Mouse (Mus musculus) 3T3-L1 (cell line): ENCODE results near the gene Tagln2.

Experiments
- DNase-seq: peaks from one replicate; pipeline ENCODE4 v3.0.0-alpha.2; 2015; ENCODE audit warnings: low read depth, low spot score

Gene Tagln2

DNA sequence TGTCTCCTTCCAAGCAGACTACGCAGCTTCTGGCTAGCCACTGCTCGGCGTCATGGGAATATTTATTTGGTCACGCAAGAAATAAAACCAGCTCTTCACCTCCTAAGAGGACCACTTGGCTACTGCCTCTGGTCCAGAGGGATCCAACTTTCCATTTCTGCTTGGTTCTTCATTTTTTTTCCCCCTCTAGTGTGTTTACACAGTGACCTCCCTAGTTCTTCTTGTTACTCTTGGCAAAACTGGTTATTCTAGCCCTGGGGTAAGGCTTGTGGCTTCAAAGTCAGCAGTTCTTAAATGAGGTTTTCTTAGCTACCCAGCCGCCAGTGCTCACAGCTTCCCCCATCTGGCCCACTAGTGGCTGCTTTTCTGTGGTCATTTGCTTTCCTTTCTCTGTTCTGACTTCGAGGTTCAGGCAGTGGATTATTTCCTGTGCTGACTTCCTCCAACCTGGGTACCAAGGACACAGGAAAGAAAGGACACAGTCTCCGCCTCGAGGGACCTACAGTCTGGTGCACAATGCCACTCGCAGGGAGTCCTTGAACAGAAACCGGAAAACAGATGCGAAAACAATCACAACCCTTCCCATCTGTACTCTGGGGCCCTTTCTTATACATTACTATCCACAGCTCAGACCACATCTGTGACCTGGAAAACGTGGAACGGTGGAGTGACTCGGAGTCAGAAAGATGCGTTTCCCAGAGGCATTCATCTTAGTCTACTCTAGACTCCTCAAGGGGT, 25.3 kb downstream of the Tagln2 start:
- DNase-seq, result no peak

DNA sequence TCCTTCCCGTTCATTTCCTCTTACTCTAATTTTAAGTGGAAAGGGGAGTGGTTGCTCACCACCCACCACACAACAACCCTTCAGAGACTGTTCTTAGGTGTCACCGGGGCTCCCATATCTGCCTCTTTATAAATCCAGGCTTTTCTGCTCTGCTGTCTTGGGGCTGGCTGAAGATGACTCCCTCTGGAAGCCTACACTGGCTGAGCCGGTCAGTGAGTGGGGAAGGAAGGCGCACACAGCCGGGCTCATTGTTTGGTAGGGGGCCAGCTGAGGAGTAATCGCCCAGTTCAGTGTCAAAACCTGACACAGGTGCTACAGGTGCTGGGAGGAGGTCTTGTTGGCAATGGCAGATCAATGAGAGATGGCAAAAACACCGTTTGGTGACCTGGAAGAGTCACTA, 26.1 kb downstream of the Tagln2 start:
- DNase-seq, result no peak

DNA sequence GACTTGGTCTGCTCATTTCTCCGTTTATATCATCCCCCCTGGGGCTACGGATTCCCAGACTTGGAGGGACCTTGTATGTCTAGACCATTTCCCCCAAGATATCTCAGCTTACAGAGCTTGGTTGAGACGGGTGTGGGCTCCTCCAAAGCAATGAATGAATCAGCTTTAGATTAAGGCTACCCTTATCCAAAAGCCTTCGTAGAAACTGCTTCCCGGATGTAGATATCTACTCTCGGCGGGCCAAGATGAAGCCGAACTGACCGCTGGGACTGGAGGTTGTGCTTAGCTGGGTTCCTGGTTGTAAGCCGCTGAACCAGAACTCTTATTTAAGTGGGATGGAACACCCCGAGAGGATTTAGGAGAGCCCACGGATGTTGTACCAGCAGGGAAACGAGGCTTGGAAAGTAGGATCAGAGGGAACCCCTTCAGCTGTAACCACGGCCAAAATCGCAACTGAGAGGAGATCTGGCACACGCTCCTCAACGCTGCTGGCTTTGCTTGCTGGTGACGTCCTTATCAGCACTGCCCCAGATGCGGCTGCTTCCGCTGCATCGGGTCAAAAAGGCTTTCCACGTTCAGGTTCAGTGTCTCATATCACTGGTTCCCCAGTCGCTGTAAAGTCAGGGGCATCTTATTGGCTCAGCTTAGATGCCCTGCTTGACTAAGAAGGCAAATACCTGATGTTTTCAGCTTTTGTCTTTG, 26.7 kb downstream of the Tagln2 start:
- DNase-seq, result no peak

DNA sequence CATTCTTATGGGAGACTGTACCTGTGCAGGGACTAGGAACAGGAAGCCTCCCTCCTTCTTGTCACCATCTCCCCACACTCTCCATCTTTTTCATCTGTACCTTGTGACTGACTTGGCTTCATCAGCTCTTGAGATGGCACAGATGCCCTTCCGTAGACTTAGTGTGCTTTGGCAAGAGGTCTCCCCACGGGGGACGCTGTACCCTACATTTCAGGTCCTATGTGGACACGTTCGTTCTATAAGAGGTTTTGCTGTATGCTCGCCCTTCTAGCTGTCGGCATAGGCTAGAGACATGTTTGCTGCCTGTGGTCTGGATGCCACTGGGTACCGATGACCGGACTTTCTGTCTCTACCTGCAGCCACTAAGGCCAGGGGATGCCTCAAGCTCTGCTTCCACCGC, 27.6 kb downstream of the Tagln2 start:
- no peak for DNase-seq

DNA sequence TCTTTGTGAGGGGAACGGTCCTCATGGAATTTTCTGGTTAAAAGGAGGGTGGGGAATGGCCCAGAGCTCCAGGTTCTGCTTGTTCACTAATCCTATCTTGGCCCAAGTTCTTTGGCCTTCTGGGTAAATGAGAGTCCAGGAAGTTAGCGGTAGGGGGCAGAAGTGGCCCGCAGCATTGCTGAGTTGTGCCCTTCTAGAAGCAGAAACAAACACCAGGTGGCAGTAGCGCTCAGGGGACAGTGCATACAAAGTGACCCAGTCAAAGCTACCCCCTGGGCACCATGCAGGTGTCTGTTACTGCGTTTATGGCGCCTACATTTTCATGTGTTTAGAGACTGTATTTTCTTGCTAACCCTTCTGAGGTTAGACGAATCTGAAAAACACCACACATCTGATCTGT, 28.9 kb downstream of the Tagln2 start:
- peak; percentile 90 for DNase-seq

DNA sequence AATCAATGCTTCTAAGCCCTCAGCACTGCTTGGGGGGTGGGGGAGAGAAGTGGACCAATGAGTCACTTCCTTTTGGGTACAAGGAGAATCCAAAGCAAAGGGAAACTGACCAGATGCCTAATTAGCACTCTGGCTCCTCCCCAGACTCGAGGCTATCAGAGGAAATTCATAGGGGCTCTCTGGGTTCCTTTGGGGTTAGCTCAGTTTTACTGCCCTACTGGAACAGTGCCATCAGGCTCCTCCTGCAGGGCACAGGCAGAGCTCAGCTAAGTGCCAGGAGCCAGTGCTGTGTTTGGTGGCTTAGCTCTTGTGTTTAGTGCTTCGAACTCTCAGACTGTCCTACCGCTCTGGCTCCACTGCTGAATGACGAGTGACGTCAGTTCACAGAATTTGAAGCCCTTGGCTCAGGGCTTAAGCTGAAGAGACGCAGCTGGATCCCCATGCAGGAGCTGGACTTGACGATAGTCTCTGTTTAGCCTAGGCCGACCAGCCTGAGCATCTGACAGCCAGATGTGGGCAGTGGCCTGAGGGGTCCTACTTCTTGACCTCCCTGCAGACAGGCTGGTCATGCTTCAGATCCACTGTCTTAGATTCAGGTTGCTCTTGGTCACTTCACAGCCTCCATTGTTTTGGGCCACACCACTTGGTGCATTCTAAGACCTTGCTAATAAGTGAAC, 30.8 kb downstream of the Tagln2 start:
- DNase-seq, result peak; percentile 59

DNA sequence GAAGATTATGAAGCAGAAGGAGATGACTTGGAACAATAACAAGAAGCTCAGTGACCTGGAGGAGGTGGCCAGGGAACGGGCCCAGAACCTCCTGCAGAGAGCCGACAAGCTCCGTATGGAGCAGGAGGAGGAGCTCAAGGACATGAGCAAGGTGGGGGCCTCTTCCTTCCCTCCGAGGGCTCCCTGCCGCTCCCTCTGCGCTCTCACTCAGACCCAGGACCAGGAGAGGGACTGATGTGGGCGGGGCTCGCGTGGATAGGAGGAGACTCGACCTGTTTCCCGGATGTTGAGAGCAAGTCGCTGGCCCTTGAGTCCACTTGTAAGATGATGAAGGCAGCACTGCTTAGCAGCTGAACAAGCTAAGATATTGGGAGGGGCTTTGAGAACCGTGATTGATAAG, 32.7 kb downstream of the Tagln2 start:
- DNase-seq, result no peak

DNA sequence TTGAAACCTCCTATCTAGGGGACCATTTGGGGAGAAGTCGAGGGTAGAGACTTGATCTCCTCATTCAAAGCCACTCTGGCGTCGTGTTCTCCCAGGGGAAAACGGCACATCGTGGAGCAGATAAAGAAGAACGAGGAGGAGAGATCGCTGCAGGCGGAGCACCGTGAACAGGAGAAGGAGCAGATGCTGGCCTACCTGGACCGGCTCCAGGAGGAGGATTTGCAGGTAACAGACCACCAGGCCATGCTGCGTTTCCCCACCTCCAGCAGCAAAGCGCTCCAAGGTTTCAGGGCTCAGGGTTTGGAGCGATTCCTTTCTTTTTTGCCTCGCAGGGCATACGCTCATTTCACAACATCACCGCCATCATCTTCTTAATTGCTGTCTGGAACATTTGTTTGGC, 35.3 kb downstream of the Tagln2 start:
- DNase-seq, result no peak

DNA sequence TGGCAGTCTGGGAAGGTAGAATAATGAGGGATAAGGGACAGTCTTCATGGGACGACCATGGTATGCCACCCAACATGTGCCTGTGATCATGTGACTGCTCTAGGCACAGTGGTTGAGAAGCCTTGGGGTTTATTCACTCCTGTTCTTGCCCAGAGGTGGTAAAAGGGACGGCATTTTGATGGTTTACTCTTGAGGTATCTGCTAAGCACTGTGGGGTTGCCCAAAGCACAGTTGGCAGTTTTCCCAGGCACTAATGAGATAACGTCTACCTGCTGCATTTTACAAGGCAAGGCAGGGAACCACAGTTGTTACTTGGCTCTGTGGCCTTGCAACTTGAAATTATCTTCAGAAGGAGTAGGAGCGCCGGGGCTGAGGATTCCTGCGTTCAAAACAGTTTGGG, 40.0 kb downstream of the Tagln2 start:
- no peak for DNase-seq

DNA sequence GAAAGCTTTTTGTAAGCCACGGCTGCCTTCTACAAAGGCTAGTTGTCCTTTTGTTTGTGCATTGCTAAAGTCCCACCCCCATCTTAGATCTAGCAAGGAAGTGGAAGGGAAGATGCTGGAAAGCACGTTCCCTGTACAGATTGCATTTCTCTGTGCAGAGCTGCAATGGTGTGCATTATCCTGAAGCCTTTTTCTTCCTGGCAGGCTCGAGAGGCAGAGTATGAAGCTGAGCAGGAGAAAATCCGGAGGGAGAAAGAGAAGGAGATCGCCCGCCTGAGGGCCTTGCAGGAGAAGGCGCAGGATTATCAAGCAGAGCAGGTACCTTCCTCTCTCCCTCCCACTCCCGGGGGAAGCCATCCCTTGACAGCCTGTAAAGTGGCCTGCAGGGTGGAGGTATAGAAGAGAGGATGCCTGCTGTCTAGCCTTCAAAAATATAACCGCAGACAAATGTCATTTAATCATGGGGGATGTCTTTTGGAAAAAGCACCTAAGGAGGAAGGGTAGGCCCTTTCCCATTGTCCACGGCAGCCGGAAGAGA, 40.5 kb downstream of the Tagln2 start:
- no peak for DNase-seq

DNA sequence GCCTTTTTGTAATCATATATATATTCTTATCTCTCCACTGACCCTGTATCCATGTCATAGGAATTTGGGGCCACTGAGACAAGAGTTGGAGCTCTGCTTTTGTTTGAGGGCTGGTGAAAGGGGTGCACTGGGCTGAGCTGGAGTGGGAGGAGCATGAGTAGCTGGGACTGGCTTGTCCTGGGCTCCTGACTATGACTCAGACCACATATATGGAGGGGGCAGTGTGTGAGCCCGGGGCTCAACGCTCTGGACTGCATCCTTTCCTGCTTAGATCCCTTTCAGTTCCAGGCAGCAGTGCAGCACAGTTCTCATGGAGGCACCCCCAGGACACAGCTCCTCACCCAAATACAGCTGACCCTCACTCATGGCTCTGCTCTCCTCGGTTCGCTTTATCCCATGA, 46.2 kb downstream of the Tagln2 start:
- peak; percentile 64 for DNase-seq

DNA sequence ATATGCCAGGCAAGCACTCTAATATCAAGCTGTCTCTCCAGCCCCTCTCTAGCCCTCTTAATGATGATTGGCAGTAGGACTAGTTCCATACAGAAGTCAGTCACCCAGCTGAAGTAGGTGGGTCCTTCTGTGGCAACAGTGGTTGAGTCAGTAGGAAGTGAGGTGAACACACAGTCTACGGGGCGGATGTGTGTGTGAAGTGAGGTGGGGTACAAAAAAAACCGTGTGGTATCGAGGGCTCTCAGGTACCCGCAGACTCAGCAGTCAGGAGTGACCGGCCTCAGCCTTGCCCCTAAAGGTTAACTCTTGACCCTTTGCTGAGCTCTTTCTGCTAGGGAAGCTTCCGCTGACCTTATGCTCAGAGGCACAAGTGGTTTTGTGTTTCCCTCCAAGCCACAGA, 48.7 kb downstream of the Tagln2 start:
- DNase-seq, result no peak

DNA sequence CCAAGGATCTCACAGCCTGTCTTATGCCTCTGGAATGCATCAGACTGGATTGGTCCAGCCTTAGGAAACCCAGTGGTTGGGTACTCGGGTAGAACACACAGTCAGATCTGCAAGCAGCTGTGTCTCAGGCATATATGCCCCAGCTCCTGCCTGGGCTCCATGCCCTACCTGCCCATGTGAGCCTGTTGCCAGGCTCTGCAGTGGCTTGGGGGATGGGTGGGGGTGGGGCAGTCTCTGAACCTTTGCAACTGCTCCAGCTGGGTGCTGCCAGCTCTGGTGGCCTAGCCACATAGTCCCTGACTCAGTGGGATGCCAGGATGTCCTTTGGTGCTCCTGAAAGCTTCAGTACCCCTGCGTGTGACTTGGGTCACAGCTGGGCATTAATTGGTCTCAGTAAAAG, 49.5 kb downstream of the Tagln2 start:
- no peak for DNase-seq

DNA sequence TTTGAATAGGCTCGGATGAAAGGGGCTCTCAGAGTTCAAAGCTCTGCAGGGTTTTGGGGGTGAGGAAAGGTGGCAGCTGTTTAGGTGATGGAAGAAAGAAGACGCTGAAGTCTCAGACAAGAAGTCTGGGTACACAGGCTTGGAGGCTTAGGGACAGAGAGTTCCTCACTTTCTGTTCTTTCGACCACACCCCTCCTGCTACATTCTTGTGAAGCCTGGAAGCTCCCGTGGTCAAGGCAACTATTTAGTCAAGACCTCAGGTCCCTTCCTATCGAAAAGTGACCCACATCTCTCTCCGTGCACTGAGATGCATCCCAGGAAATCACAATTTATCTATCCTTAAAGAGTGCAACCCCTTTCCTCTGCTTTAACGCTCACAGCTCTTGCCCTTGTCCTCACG, 49.9 kb downstream of the Tagln2 start:
- DNase-seq, result no peak

DNA sequence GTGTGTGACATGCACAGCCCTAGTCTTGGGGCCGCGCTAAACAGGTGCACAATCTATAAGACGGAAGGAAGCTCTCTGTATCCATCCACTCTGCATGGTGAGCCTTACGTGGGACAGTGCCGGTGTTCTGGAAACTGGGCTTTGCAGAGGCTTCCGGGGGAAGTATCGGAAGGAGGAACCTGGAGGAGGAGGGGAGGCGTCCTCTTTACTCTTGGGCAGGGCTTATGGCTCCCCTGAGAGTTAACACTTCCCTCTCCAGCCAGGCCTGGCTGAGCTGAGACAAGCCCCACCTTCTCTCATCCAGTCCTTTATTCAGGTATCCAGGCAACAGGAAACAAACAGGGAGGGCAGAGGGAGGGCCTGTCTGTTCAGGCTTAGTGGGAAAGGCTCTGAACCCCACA, 50.7 kb downstream of the Tagln2 start:
- DNase-seq, result no peak

DNA sequence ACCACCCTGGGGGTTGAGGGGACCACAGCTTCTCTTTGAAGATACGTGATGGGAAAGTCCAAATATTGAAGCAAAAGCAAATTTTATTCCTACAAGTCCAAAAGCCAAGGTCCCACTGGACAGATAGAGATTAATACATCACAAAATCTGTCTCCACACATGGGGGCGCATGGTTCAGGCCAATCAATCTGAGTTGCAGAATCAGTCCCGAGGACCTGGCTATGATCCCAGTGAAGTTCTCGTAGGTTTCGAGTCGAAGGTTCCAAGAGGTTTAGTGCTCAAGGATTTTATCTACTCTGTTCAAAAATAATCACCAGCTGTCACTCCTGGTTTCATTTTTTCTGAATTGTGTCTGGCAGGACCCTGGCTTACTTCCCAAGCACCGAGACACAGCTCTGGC, 51.2 kb downstream of the Tagln2 start:
- DNase-seq, result no peak

DNA sequence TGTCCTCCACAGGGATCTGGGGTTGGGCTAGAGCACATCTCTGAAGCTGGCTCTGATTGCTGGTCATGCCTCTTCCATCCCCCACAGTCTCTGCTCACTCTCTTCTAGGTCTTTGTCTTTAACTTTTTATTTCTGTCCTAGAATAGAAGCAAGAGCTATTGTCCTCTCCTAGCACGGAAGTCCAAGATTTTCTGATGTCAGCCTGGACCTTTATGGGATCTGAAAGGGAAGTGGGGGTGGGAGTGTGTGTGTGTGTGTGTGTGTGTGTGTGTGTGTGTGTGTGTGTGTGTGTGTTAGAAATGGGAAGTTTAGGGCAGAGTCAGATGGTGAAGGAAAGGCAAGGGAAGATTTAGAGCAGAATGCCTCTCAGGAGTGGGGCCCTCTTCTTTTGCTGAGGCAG, 52.8 kb downstream of the Tagln2 start:
- DNase-seq, result no peak

DNA sequence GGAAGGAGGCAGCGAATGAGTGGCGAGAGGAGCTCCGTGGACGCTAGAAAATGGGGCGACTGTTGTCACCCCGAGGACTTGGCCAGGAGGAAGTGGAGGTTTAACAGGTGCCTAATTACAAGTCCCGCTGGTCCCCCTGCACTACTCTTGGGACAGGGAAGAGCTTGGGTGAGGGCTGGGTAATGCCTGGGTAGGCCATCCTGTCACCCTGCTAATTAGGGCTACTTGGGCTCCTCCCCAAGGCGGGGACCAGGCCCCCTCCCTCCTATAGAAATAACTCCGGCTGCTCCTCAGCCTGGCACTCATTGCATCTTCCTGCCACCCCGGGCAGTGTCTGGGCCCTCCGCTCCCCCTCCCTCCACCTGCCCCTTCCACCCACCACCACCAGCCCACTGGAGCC, 55.8 kb downstream of the Tagln2 start, which contains the start of gene Vsig8:
TSS of gene Vsig8 (plus strand) at position 301 of the 400 bp plus-strand sequence.
- DNase-seq, result no peak
